Mouse (Mus musculus) adrenal gland, postnatal 4 days (tissue): ENCODE data around the gene Slc5a7. TPM values are rescaled to one million over a fixed set of nuclear protein-coding genes. Genes with fewer than 3 reads are reported as not detected.

Experiments
- DNase-seq, 2 experiments: peaks; one replicate each; pipeline ENCODE4 v3.0.0; 2021 to 2022; ENCODE audit warnings: low spot score in 2 of 2, mixed read lengths in 2 of 2
- long read RNA-seq, 2 experiments: library from polyadenylated mRNA; stranded (forward); transcript quantifications; one replicate each; pipeline ENCODE4 v2.0.0; 2021
- total RNA-seq, 2 experiments: library from RNA; stranded (reverse); gene quantifications; 2 replicates each; pipeline ENCODE4 v1.2.3; 2021

Gene Slc5a7
- under 1 TPM; 0.06 to 0.22 TPM for total RNA-seq
- long read RNA-seq, experiment 1, result 0 reads
- long read RNA-seq, experiment 2, result 0 reads

DNA sequence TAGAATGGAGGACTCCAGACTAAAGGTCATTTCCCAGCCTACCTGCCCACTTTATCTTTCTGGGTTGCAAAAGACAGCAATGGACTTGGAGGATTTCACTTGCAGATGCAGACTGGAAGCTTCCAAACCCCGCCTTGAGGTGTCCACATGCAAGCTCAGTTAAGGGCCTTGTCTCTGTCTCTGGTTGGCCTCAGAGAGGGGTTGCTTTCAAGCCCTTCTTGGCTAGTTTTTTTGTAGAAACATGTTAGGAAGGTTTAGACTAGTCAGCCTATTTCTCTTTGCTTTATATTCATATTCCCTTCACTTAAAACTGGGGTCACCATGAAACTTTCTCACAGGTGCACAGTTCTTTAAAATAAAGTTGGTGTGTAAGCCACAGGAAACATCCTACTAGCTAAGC is at the start of gene Slc5a7:
TSS of gene Slc5a7 (minus strand) at position 101 of the 400 bp plus-strand sequence.
- no peak for DNase-seq

GRCm38 (mm10) chr17:54347672-54348071 is 48.8 kb upstream of the Slc5a7 start:
- no peak for DNase-seq

DNA sequence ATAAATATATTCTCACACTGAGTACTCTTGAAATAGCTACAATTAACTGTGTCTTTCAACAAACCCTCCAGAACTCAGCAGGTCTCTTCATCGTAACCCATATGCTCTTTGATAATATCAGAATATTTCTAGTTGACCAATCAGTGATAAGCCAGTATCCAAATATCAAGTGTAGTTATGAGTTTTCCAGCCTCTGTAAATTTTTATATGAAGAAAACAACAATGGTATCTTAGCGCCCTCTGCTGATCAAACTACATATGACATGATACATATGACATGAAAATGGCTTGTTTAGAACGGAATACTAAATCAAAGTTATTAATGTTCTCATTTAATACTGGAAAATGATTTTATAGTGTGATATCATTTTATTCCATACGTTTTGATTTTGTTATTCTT is 44.6 kb upstream of the Slc5a7 start:
- DNase-seq, result no peak

- no peak for DNase-seq
Observed at GRCm38 (mm10) chr17:54298232-54298924, 456 bp downstream of the Slc5a7 start.

DNA sequence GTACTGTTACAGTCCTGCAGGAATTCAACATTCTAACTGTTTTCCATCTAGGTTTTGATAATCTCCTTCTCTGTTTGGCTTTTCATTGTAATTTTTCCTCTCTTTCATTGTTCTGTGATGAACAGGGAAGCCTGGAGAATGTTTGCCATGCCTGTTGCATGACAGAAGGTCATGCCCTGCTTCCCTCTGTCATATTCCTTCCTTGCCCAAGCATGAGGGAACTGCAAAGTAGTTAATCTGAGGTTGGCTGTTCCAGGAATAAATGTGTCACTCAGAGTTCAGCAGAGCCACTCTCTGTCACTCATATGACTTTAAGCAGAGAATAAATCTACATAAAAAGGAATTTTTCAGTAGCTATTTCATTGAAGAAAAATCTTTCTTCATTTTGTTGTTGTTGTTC is 48.1 kb downstream of the Slc5a7 start:
- DNase-seq, result no peak

DNA sequence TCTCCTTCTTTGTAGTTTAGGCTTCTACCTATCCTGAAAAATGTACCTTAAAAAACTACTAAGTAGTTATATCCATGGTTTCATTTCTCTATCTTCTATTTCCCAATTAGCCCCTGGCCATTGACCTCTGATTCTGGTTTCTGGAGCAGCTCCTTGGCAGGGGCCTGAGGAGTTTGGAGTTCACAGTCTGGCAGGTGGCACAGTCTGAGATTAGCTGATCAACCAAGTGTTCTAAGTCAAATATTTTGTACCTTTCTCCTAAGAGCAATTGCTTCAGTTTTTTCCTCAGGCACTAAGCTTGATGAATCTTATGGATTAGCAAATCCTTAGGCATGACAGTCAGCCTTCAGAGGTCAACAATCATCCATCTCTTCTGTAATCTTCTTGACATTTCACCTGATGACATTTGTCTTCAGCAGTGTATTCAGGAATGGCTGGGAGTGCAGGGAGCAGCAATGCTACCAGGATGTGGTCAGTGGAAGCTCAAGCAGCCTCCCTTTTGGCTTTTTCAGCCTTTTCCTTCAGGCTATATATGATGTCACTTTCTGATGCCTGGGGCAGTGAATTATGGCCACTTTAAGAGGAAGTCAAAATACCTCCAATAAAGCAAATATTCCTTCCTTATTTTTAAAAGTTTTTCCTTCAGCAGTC is 55.1 kb downstream of the Slc5a7 start:
- no peak for DNase-seq

- no peak for DNase-seq
Observed at GRCm38 (mm10) chr17:54239435-54239834, 59.4 kb downstream of the Slc5a7 start.
